In genomic region chr5:74195614-74196306, GRCm38 (mm10) we compare ENCODE assay signal across 8 mouse cellular contexts. TPM values are rescaled to one million over a fixed set of nuclear protein-coding genes. Genes with fewer than 3 reads are reported as not detected.
DNase-seq lines count a peak whose midpoint lies in the region; ATAC-seq and TF ChIP-seq lines count a peak whose summit lies in the region.

No protein-coding gene starts in this region.

- WGBS in heart, embryonic 11.5 days (ENCODE audit: insufficient replicate concordance), result 0% methylated on average over 27 of the region's 27 CpGs
- WGBS in forebrain, embryonic 10.5 days, result under 1% methylated on average over 27 of the region's 27 CpGs
- 4% methylated on average over 27 of the region's 27 CpGs for WGBS in limb, embryonic 14.5 days
- 3% methylated on average over 27 of the region's 27 CpGs for WGBS in stomach, embryonic 16.5 days

- H3K27me3 ChIP-seq in heart, embryonic 11.5 days (ENCODE audit: control insufficient read depth, insufficient read depth, low read length), result no peaks in the 10 kb centered on the region
- H3K27me3 ChIP-seq in forebrain, embryonic 10.5 days (ENCODE audit: poor library complexity, severe bottlenecking), result peaks cover 36% of the 10 kb centered on the region
- no peaks in the 10 kb centered on the region for H3K27me3 ChIP-seq in limb, embryonic 14.5 days (ENCODE audit: control insufficient read depth, insufficient read depth, low read length)
- H3K27me3 ChIP-seq in stomach, embryonic 16.5 days (ENCODE audit: control insufficient read depth, insufficient read depth, low read length), result no peaks in the 10 kb centered on the region

- peak overlapping the region; percentile 83 for H3K4me3 ChIP-seq in heart, embryonic 11.5 days (ENCODE audit: low read depth, low read length)
- peak overlapping the region; percentile 93 for H3K4me3 ChIP-seq in forebrain, embryonic 10.5 days
- peak overlapping the region; percentile 99 for H3K4me3 ChIP-seq in limb, embryonic 14.5 days (replicated peaks; ENCODE audit: low read length)
- peak overlapping the region; percentile 99 for H3K4me3 ChIP-seq in stomach, embryonic 16.5 days (replicated peaks; ENCODE audit: low read length)

- DNase-seq in heart, postnatal 4 days, result no peak
- peak; percentile 18 for DNase-seq in ES-CJ7 (ENCODE audit: low read depth, low spot score)
- DNase-seq in forebrain, embryonic 10.5 days (ENCODE audit: extremely low spot score, low spot score), result peak; percentile 61
- DNase-seq in limb, embryonic 14.5 days (ENCODE audit: low spot score), result no peak
- no peak for DNase-seq in left cerebral cortex, adult 11 months (ENCODE audit: low spot score)
- DNase-seq in gastrocnemius, postnatal 25 days, result no peak

- H3K9ac ChIP-seq in heart, embryonic 11.5 days (ENCODE audit: low read depth, low read length), result peak overlapping the region; percentile 99
- peak overlapping the region; percentile 97 for H3K9ac ChIP-seq in limb, embryonic 14.5 days (ENCODE audit: low read depth, low read length, severe bottlenecking)
- H3K9ac ChIP-seq in stomach, embryonic 16.5 days (ENCODE audit: low read length), result peak overlapping the region; percentile 98

- no peaks in the 10 kb centered on the region for H3K9me3 ChIP-seq in heart, embryonic 11.5 days (replicated peaks; ENCODE audit: control insufficient read depth, low read length)
- no peaks in the 10 kb centered on the region for H3K9me3 ChIP-seq in forebrain, embryonic 10.5 days
- H3K9me3 ChIP-seq in limb, embryonic 14.5 days (ENCODE audit: control insufficient read depth, low read length), result no peaks in the 10 kb centered on the region
- H3K9me3 ChIP-seq in stomach, embryonic 16.5 days (replicated peaks; ENCODE audit: control insufficient read depth, low read length), result no peaks in the 10 kb centered on the region

- peaks cover 48% of the 10 kb centered on the region for H3K4me1 ChIP-seq in heart, embryonic 11.5 days (ENCODE audit: control insufficient read depth, insufficient read depth, low read length)
- H3K4me1 ChIP-seq in forebrain, embryonic 10.5 days, result peaks cover 65% of the 10 kb centered on the region
- H3K4me1 ChIP-seq in limb, embryonic 14.5 days (ENCODE audit: control insufficient read depth, insufficient read depth, low read length), result peaks cover 56% of the 10 kb centered on the region
- peaks cover 39% of the 10 kb centered on the region for H3K4me1 ChIP-seq in stomach, embryonic 16.5 days (ENCODE audit: control insufficient read depth, insufficient read depth, low read length)

- H3K36me3 ChIP-seq in heart, embryonic 11.5 days (ENCODE audit: control insufficient read depth, insufficient read depth, low read length), result peaks cover 13% of the 10 kb centered on the region
- peaks cover 37% of the 10 kb centered on the region for H3K36me3 ChIP-seq in forebrain, embryonic 10.5 days (replicated peaks)
- peaks cover 36% of the 10 kb centered on the region for H3K36me3 ChIP-seq in limb, embryonic 14.5 days (ENCODE audit: control insufficient read depth, insufficient read depth, low read length)
- H3K36me3 ChIP-seq in stomach, embryonic 16.5 days (ENCODE audit: control insufficient read depth, insufficient read depth, low read length), result peaks cover 13% of the 10 kb centered on the region

- H3K27ac ChIP-seq in heart, embryonic 11.5 days (ENCODE audit: low read depth, low read length), result peak overlapping the region; percentile 80
- H3K27ac ChIP-seq in forebrain, embryonic 10.5 days, result peak overlapping the region; percentile 93
- H3K27ac ChIP-seq in limb, embryonic 14.5 days (replicated peaks; ENCODE audit: low read depth, low read length), result peak overlapping the region; percentile 88
- peak overlapping the region; percentile 84 for H3K27ac ChIP-seq in stomach, embryonic 16.5 days (ENCODE audit: low read length)

- peak overlapping the region; percentile 94 for H3K4me2 ChIP-seq in heart, embryonic 11.5 days
- H3K4me2 ChIP-seq in limb, embryonic 14.5 days (replicated peaks; ENCODE audit: low read depth, low read length, severe bottlenecking), result peak overlapping the region; percentile 94
- peak overlapping the region; percentile 99 for H3K4me2 ChIP-seq in stomach, embryonic 16.5 days (ENCODE audit: low read depth, low read length)

- no peak for TF ChIP-seq POLR2A in limb, embryonic 14.5 days (IDR thresholded peaks at IDR 0.05; ENCODE audit: borderline replicate concordance, extremely low read depth, insufficient read depth, insufficient read length)

- ATAC-seq in heart, embryonic 11.5 days (replicated peaks; ENCODE audit: insufficient number of reproducible peaks, low FRiP score, low TSS enrichment), result no peak
- ATAC-seq in limb, embryonic 14.5 days (ENCODE audit: low FRiP score, low read depth), result no peak
- ATAC-seq in stomach, embryonic 16.5 days (ENCODE audit: insufficient read depth, low FRiP score), result peak; percentile 9; the same call in 1 of the 2 replicates

RNA-seq across cellular contexts. Expression of gene Rasl11b, which starts 0.7 kb away (rescaled TPM):
- 75.9 and 87.0 TPM in 2 replicates for polyA plus RNA-seq in heart, embryonic 11.5 days (2014; fragmentation: Nextera tagmentation; extraction: Ambion mirVana)
- total RNA-seq in heart, postnatal 4 days (2021), result 10 to 100 TPM; 71.9 to 73.4 TPM
- 27.5 and 29.2 TPM in 2 replicates for polyA plus RNA-seq in forebrain, embryonic 10.5 days (2016; fragmentation: Nextera tagmentation; extraction: Ambion mirVana)
- polyA plus RNA-seq in limb, embryonic 14.5 days (2012; rRNA removed), result 111 and 146 TPM in 2 replicates
- 102 and 116 TPM in 2 replicates for polyA plus RNA-seq in limb, embryonic 14.5 days (2014; fragmentation: Nextera tagmentation; extraction: Ambion mirVana)
- 52.8 and 56.1 TPM in 2 replicates for polyA plus RNA-seq in stomach, embryonic 16.5 days (2015; fragmentation: Nextera tagmentation; extraction: Ambion mirVana)
- total RNA-seq in gastrocnemius, postnatal 25 days (2021), result 1 to 10 TPM; 2.3 to 2.8 TPM

Comparison
In these comparisons a context has a peak if more than half of its experiments do, and no peak if none do; other contexts are left out.
1. DNase-seq: peak in ES-CJ7 (single experiment) and forebrain, embryonic 10.5 days (single experiment); none in heart, postnatal 4 days (single experiment), limb, embryonic 14.5 days (single experiment), left cerebral cortex, adult 11 months (single experiment) and gastrocnemius, postnatal 25 days (single experiment).
2. Peak in every context shown above with its lines, with median percentiles within 50 percentile points of each other: H3K27ac ChIP-seq, H3K4me2 ChIP-seq, H3K4me3 ChIP-seq and H3K9ac ChIP-seq.